Mouse (Mus musculus) small intestine, adult 2 months (tissue): ENCODE results near the gene Gast.

Experiments
- CTCF ChIP-seq: fragments of 200-500 bp; IDR thresholded peaks from 2 replicates; pipeline ENCODE4 v1.5.1; 2012; ENCODE audit warnings: low read depth, mild to moderate bottlenecking, control low read depth, inconsistent platforms, low read length, moderate library complexity, mixed read lengths; ENCODE audit not compliant: insufficient replicate concordance, insufficient read length; ENCODE audit errors: extremely low read depth
- POLR2A ChIP-seq: fragments of 200-500 bp; IDR thresholded peaks from 2 replicates; pipeline ENCODE4 v1.6.1; 2012; ENCODE audit warnings: low read depth, mild to moderate bottlenecking, control low read depth, inconsistent platforms, low read length, moderate library complexity

- TF ChIP-seq CTCF = no peak
- TF ChIP-seq POLR2A = no peak
Observed at GRCm38 (mm10) chr11:100344269-100344668, 10.1 kb downstream of the Gast start.
